Mouse (Mus musculus) R1 (cell line): Measurements from ENCODE around the gene Tbc1d15.

Experiments
- DNase-seq: peaks from one replicate; pipeline ENCODE4 v3.0.0-alpha.2; 2018; ENCODE audit warnings: low read depth, low spot score

Gene Tbc1d15

DNA sequence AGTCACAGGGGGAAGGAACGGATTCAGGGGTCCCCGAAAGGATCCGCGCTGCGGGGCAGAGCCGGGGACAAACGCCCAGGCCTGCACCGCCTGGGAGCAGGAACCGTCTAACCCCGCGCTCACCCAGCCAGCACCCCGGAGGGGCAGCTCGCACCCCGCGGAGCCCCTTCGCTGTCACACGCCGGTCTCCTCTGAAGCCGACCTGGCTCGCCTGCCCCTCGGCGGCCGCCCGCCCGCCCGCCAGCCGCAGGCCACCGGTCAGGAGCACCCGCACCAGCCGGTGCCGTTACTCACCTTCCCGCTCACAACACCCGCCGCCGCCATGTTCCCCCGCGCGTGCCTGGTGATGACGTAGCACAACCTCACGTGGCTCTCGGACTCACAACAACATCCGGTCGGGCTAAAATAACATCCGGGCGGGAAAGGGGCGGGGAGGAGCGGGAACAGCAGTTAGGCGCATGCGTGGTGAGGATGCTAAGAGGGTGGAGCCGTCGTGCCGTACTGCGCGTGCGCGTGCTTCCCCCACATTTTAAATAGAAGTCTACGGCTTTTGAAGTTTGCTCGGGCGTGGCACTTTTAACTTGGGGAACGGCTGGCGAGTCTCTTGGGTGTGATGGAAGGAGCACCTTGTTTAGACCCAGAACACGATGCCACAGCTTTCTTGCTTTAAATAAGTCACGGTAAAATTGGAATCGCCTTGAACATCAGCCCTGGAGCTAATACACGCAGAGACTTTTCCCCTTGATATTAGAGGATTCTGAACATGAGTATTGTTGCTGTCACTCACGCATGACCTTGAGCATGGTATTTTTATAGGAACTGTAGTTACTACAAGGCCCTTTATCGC, at the start of gene Tbc1d15:
Gene Tbc1d15 (minus strand): TSS at position 380 of the 847 bp plus-strand sequence.
- DNase-seq = peak; percentile 98

DNA sequence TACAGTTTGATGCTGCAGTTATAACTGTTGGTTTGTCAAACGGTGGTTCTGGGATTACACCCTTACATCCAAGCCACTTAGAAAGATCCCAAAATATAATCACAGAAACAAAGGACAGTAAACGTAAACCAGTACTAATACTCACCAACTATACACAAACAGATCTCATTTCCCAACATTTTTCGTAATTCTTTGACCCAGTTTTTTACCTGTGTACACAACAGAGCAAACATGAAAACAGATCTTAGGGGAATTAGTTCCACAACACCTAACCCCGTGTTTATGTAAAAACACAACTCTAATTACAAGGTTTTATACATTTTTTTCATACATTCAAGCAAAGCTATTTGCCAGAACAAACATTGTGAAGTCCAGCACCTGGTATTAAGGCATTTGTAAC, 47.4 kb upstream of the Tbc1d15 start:
- DNase-seq = no peak

- no peak for DNase-seq
Measured at GRCm38 (mm10) chr10:115297582-115297981, 46.3 kb upstream of the Tbc1d15 start.

DNA sequence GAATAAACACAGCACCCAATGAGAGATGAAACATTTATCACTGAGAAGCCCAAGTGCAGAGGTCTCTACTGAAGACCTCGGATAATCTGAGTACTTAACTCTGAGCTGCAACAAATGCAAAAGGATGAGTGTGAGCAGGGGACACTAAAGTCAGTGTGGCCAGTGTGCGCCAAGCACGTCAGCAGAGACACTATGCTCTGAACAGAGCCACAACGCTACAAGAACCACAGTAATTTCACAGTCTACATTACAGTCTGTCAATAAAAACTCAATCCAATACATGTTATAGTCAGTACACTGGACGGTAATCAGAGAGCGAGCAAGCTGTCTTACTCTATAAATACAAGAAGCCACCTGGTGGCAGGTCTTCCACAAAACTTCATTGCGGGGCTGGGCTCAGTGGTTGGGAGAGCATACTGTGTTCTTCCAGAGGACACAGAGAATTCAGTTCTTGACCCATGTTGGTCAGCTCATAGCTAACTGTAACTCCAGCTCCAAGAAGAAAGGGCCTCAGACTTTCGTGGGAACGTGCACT, 45.2 kb upstream of the Tbc1d15 start:
- DNase-seq = peak; percentile 35

GRCm38 (mm10) chr10:115295162-115295561, 43.9 kb upstream of the Tbc1d15 start:
- peak; percentile 26 for DNase-seq

DNA sequence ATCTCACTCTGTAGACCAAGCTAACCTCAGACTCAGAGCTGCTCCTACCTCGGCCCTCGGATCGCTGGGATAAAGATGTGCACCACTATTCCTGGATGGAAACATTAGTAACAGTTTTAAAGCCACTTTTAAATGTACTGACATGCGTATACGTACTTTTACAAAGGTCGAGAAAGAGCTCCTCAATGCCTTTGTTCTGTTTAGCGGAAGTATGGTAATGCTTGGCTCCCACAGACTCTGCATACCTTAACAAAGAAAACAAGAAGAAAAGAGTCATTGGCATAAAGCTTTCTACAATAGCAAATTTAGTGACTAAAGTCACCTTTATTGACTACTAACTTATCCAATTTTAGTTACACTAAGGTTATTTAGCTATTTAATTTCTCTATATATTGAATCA, 43.4 kb upstream of the Tbc1d15 start:
- DNase-seq = peak; percentile 67

- no peak for DNase-seq
Measured at GRCm38 (mm10) chr10:115293946-115294345, 42.7 kb upstream of the Tbc1d15 start.

DNA sequence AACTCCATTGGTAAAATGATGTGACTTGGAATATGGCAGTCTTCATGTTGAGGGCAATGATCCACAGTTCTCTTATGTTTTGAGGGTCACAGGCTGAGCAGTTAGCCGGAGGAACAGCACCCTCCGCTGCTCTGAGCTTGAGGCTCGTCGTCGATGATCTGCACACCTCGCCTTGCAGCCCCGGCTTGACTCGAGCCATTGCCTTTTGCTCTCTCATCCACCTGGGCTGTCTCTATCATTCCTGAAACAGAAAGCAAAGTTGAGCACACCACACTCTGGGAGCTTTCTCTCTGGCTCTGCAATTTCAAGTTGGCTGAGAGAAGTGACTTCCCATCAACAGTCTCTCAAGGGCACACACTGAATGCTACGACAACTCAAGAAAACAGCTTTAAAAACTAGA, 39.4 kb upstream of the Tbc1d15 start:
- DNase-seq = no peak

GRCm38 (mm10) chr10:115288856-115289255, 37.6 kb upstream of the Tbc1d15 start:
- no peak for DNase-seq

GRCm38 (mm10) chr10:115284170-115284569, 32.9 kb upstream of the Tbc1d15 start:
- DNase-seq = no peak

- DNase-seq = no peak
Measured at GRCm38 (mm10) chr10:115281381-115281780, 30.1 kb upstream of the Tbc1d15 start.

- peak; percentile 80 for DNase-seq
Measured at GRCm38 (mm10) chr10:115271649-115272048, 20.4 kb upstream of the Tbc1d15 start.

DNA sequence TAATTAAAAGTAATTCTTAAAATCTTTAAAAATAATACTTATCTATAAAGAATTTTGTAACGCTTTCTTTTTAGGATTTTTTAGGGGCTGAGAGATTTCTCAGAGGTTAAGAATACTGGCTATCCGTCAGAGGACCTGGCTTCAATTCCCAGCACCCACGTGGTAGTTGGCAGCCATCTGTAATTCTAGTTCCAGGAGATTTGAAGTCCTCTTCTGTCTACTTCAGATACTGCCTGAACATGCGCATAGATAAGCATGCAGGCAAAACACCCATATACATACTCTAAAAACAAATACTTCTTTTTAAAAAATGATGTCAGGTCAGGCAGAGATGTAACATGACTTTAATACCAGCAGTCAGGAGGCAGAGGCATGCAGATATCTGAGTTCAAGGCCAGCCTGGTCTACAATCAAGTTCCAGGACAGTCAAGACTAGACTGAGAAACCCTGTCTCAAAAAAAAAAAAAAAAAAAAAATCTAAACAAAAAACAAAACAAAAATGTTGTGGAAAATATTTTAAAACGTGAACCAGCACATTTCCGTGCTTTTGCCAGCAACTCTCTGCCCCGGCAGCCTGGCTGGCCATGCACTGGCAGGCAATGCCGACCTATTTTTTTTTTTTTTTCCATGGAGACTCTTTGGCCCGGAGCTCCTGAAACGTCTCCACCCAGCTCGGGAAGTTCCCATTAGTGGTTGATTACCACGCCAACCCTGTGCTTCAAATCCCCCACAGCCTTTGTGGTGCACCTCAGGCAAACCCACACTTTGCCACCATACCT, 19.5 kb upstream of the Tbc1d15 start:
- DNase-seq = peak; percentile 14

- no peak for DNase-seq
Measured at GRCm38 (mm10) chr10:115262926-115263562, 11.8 kb upstream of the Tbc1d15 start.

DNA sequence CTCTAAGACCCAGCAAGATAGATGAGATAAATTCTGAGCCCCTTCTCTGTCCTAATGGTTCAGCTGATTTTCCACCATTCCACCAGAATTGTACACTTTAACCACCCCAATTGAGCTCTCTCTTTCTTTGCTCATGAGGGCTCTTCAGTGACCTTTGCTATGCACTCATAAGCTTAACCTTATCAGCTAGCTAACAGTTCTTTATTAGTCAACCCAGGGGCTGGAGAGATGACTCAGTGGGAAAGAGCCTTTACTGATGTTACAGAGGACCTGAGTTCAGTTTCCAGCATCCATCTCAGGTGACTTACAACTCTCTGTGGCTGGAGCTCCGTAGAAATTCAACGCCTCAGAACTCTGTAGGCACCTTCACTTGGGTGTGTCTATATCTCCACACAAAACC, 11.0 kb upstream of the Tbc1d15 start:
- DNase-seq = no peak

- peak; percentile 20 for DNase-seq
Measured at GRCm38 (mm10) chr10:115261428-115261827, 10.2 kb upstream of the Tbc1d15 start.

- no peak for DNase-seq
Measured at GRCm38 (mm10) chr10:115256162-115256561, 4.9 kb upstream of the Tbc1d15 start.

DNA sequence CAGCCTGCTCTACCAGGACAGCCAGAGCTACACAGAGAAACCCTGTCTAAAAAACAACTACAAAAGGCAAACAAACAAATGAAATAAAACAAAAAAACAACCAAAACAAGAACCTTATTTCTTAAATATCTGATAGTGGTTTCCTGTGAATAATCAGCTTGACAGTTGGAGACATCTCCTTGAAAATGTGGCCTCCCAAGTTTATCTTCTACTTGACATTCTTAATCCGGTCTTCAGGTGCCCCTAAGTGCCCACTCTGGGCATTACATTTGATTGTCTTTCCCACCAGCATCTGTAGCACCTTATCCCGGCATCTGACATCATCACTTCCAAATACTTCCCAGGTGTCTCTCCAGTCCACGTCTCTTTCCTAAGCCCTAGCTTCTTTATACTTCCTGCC, 2.3 kb upstream of the Tbc1d15 start:
- DNase-seq = no peak

DNA sequence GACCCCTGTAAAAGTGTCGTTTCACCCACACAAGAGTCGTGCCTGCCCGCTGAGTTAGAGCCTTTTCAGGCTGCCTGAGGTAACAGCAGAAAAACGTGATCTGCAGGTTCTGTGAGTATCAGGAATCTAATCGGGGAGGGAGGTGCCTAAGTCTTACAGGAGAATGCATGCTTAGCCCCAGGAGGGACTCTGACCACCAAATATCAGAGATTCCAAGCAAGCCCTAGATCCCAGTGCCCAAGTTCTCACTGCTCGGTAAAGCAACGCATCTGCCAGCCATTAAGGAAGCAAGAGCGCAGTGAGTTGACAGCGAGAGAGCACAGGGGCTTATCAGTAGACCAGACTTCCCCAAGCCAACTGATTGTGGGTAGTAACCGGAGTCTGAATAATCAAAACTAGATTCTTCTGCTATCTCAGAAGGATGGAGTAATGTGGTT, 1.1 kb upstream of the Tbc1d15 start:
- DNase-seq = peak; percentile 84

DNA sequence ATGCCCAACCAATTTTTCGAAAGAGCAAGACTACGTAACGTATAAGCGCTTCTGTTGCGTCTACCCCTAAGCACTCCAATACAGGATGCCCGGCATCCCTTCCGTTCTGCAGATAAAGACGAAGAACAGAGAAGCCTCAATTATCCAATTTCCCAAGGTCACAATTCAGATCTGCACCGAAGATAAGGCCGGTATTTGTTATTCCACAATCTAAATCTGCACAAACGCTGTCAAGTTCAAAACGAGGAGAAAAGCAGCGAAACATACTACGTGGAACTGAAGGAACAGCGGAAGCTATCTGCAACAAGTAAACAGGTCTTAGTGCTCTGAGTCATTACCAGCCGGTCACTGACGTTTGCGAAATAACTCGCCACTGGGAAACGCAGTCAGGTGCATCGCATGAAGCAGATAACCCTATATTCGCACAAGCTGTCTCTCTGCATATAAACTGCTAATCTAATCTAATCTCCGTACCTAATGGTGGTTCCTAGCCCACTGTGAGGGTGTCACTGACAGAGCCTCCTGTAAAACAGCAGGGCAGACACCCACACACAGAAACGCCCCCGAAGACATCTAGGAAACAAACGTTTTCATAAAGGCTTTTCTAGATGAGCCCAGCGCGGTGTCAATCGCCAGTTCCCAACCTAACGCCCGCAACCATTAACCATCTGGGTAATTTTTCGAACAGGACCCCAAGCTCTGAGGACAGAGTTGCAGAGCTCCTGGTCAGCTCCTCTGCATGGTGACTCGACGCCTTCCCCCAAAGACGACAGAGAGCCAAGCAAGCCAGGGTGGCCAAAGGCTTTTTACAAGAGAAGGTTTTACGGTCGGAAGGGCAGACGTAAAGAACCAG, 806 bp downstream of the Tbc1d15 start:
- no peak for DNase-seq

DNA sequence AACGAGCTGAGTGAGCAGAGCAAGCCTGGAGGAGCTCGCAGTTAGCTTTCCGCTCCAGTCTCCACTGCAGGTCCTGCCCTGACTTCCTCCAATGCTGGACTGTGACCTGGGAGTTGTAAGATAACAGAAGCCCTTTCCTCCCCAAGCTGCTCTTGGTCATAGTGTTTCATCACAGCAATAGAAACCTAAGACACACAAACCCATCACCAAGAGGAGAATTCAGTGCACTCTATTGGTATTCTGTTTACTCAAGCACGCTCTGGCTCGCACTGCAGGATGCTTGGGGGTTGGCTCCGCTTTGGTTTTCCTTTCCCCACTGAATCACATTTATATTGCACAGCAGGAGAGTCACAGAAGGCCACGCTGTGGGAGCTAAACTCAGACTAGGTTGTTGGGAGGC, 3.2 kb downstream of the Tbc1d15 start:
- DNase-seq = peak; percentile 71
